Mouse (Mus musculus) intestine, embryonic 16.5 days (tissue): ENCODE data around the gene Fntb. TPM values are rescaled to one million over a fixed set of nuclear protein-coding genes. Genes with fewer than 3 reads are reported as not detected.
"Not testable (repeated sequence)": the region's sequence is repeated elsewhere in the genome, so short reads cannot be mapped to it uniquely, and the experiment has no call there.

ENCODE experiments used
- ATAC-seq: fragments of 200-750 bp; cut with Nextera tagmentation; 2 replicates; pipeline ENCODE4 v1.8.0; 2017; ENCODE audit warnings: moderate TSS enrichment, moderate library complexity
- H3K27ac ChIP-seq: fragments of 300-500 bp; sonication (generic); 2 replicates; pipeline ENCODE4 v1.5.1; 2014; ENCODE audit warnings: mild to moderate bottlenecking, low read length
- H3K27me3 ChIP-seq: fragments of 300-500 bp; sonication (generic); replicated peaks from 2 replicates; pipeline ENCODE4 v1.6.1; 2014; ENCODE audit warnings: low read length, control low read depth, mixed read lengths; ENCODE audit not compliant: control insufficient read depth, insufficient read depth
- H3K36me3 ChIP-seq: fragments of 300-500 bp; sonication (generic); 2 replicates; pipeline ENCODE4 v1.6.1; 2014; ENCODE audit warnings: low read length, control low read depth; ENCODE audit not compliant: control insufficient read depth, insufficient read depth
- H3K4me1 ChIP-seq: fragments of 300-500 bp; sonication (generic); 2 replicates; pipeline ENCODE4 v1.6.1; 2014; ENCODE audit warnings: low read length, control low read depth, mixed read lengths; ENCODE audit not compliant: control insufficient read depth, insufficient read depth
- H3K4me2 ChIP-seq: fragments of 300-500 bp; sonication (generic); 2 replicates; pipeline ENCODE4 v1.6.1; 2014; ENCODE audit warnings: low read depth, low read length, control low read depth
- H3K4me3 ChIP-seq: fragments of 300-500 bp; sonication (generic); 2 replicates; pipeline ENCODE4 v1.5.1; 2014; ENCODE audit warnings: mild to moderate bottlenecking, low read length
- H3K9ac ChIP-seq: fragments of 300-500 bp; sonication (generic); 2 replicates; pipeline ENCODE4 v1.6.1; 2014; ENCODE audit warnings: low read depth, low read length
- H3K9me3 ChIP-seq: fragments of 300-500 bp; sonication (generic); 2 replicates; pipeline ENCODE4 v1.6.1; 2016; ENCODE audit warnings: low read length, control low read depth; ENCODE audit not compliant: control insufficient read depth
- WGBS: fragments of 180-500 bp; shearing (Covaris S2); extraction: QIAGEN DNeasy Blood & Tissue Kit; methylation state at CpG from one replicate; pipeline ENCODE4 v1.1.7; 2014; 5-methylcytosine and 5-hydroxymethylcytosine counted together
- polyA plus RNA-seq: library from polyadenylated mRNA; unstranded; fragments of >200 nt; fragmentation: Nextera tagmentation; extraction: Ambion mirVana; gene quantifications from 2 replicates; pipeline ENCODE4 v1.2.1, GENCODE M21; 2015

Fntb gene
- polyA plus RNA-seq, 1 experiment from 2014 or later = 29.5 TPM

DNA sequence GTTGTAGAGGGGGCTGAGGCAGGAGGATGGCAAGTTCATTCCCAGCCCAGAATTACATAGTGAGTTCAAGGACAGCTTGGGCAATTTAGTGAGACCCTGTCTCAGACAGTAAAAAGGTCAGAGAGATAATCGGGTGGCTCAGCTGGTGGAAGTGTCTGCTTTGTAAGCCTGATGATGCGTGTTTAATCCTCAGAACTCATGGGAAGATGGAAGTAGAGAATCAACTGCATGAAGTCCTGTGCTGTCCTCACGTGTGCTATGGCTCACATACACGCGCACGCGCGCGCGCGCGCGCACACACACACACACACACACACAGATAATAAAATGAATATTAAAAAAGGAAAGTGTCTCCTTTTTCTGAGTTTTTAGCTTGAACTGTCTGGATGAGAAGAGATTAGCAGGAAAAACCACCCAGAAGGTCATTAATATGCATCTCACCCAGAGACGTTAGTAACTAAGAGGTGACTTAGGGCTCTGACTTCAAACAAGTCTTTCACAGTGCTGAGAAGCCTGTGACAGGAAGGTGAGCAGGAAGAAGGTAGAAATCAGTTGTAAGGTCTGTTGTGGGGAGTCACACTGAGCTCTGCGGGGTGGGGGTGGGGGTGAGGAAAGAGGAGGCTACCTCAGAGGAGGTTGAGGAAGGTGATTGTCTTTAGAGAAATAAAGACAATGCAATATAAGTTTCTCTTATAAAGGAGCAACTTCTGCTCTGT, 79.1 kb downstream of the Fntb start:
- H3K9me3 ChIP-seq = no peaks in the 10 kb centered on the region
- H3K4me1 ChIP-seq = no peaks in the 10 kb centered on the region
- H3K4me3 ChIP-seq = no peak overlapping the region
- ATAC-seq = no peak
- no peak overlapping the region for H3K9ac ChIP-seq
- H3K36me3 ChIP-seq = no peaks in the 10 kb centered on the region
- 88% methylated on average over 15 of the region's 15 CpGs for WGBS
- no peak overlapping the region for H3K27ac ChIP-seq
- H3K27me3 ChIP-seq = no peaks in the 10 kb centered on the region
- no peak overlapping the region for H3K4me2 ChIP-seq

DNA sequence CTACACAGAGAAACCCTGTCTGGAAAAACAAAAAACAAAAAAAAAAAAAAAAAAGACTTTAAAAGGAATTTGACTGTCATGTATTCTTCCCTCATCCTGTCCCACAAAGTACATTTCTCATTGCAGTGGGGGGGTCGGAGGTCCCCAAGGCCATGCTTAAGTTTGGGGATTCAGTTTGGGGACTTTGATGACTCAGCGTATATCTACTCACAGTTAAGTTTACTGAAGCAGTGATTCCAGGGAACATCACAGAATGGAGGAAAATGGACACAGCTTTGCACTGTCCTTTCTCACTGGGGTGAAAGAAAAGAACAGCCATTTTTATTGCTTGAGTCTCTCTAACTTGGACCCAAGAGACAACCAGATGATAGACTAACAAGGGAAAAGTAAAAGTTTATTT, 87.0 kb downstream of the Fntb start:
- WGBS = 92% methylated on average over 2 of the region's 2 CpGs
- H3K9me3 ChIP-seq = no peaks in the 10 kb centered on the region
- H3K4me3 ChIP-seq = no peak overlapping the region
- H3K36me3 ChIP-seq = no peaks in the 10 kb centered on the region
- no peak for ATAC-seq
- H3K27me3 ChIP-seq = no peaks in the 10 kb centered on the region
- H3K4me1 ChIP-seq = no peaks in the 10 kb centered on the region
- no peak overlapping the region for H3K4me2 ChIP-seq
- no peak overlapping the region for H3K27ac ChIP-seq
- H3K9ac ChIP-seq = no peak overlapping the region

GRCm38 (mm10) chr12:76853378-76854142, 88.2 kb downstream of the Fntb start:
- no peaks in the 10 kb centered on the region for H3K9me3 ChIP-seq
- no peaks in the 10 kb centered on the region for H3K4me1 ChIP-seq
- ATAC-seq = no peak
- H3K36me3 ChIP-seq = no peaks in the 10 kb centered on the region
- no peaks in the 10 kb centered on the region for H3K27me3 ChIP-seq
- WGBS = 88% methylated on average over 1 of the region's 1 CpGs
- no peak overlapping the region for H3K4me2 ChIP-seq
- H3K9ac ChIP-seq = no peak overlapping the region
- H3K4me3 ChIP-seq = no peak overlapping the region
- no peak overlapping the region for H3K27ac ChIP-seq

- Histone ChIP-seq H3K9me3 (no peaks in the 10 kb centered on the region), H3K27me3 (no peaks in the 10 kb centered on the region), H3K36me3 (no peaks in the 10 kb centered on the region), H3K9ac (no peak overlapping the region), H3K4me1 (no peaks in the 10 kb centered on the region), H3K4me3 (no peak overlapping the region), H3K4me2 (no peak overlapping the region), H3K27ac (no peak overlapping the region)
- WGBS = 84% methylated on average over 10 of the region's 10 CpGs
- ATAC-seq = no peak
Measured at GRCm38 (mm10) chr12:76857087-76857486, 91.7 kb downstream of the Fntb start.

- H3K27me3 ChIP-seq, H3K4me1 ChIP-seq, H3K4me3 ChIP-seq, ATAC-seq, H3K4me2 ChIP-seq, H3K36me3 ChIP-seq, H3K9me3 ChIP-seq, H3K9ac ChIP-seq, H3K27ac ChIP-seq: not testable (repeated sequence)
- 83% methylated on average over 6 of the region's 6 CpGs for WGBS
Measured at GRCm38 (mm10) chr12:76858788-76859187, 93.4 kb downstream of the Fntb start.

DNA sequence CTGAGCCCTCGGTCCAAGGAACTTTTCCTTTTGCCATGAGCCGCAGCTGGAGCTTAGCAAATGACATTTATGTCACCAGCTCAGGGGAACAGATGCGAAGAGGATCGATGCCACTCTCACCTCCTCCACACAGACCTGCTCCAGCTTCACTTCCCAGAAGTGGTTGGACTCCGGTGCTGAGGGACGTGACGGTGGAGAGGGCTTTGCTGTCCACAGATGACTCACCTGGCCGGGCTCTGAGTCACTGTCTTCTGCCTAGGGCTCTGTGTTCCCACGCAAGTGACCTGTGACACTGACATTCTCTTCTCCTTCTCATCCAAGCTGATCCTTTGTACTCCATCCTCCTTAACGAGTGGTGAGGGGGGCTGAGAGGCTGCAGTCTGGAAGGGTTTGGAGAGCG, 98.3 kb downstream of the Fntb start:
- 82% methylated on average over 11 of the region's 11 CpGs for WGBS
- H3K4me1 ChIP-seq = no peaks in the 10 kb centered on the region
- H3K27me3 ChIP-seq = no peaks in the 10 kb centered on the region
- H3K4me2 ChIP-seq = no peak overlapping the region
- no peak for ATAC-seq
- H3K36me3 ChIP-seq = no peaks in the 10 kb centered on the region
- H3K9ac ChIP-seq = no peak overlapping the region
- H3K4me3 ChIP-seq = no peak overlapping the region
- H3K9me3 ChIP-seq = no peaks in the 10 kb centered on the region; the same call in 1 of the 2 replicates
- H3K27ac ChIP-seq = no peak overlapping the region

- WGBS = 85% methylated on average over 13 of the region's 13 CpGs
- Histone ChIP-seq H3K4me3 (no peak overlapping the region), H3K9me3 (no peaks in the 10 kb centered on the region; the same call in 1 of the 2 replicates), H3K27ac (no peak overlapping the region), H3K9ac (no peak overlapping the region), H3K36me3 (no peaks in the 10 kb centered on the region), H3K4me1 (no peaks in the 10 kb centered on the region), H3K4me2 (no peak overlapping the region), H3K27me3 (no peaks in the 10 kb centered on the region)
- ATAC-seq = no peak
Measured at GRCm38 (mm10) chr12:76865266-76865665, 99.9 kb downstream of the Fntb start.

DNA sequence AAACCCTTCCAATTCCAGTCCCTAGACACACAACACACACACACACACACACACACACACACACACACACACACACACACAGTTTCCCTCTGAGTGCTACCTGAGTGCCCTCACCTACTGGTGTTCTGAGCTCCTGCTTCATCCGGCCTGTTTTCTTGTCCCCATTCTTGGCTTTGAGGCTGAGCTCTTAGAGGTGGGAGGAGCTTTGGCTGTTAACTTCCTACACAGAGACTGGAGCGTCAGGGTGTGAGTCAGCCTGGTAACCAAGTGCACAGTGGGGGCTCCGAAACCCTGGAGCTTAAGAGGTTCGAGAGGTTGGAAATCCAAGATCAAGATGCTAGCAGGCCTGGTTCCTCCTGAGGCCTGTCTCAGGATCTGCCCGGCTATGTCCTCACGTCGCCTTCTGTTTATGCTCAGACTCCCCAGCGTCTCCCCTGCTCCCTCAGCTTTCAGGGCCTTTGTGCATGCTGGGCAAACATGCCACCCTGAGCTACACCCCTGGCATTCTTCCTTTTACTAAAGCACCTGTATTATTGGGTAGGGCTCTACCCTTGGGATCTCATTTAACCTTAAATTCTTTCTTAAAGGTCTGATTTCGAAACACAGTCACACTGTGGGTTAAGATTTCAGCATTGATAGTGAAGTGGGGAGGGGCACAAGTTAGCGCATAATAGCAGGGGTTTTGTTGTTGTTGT, 102.3 kb downstream of the Fntb start:
- H3K4me1 ChIP-seq = no peaks in the 10 kb centered on the region
- H3K27ac ChIP-seq = no peak overlapping the region
- no peaks in the 10 kb centered on the region for H3K9me3 ChIP-seq
- H3K9ac ChIP-seq = no peak overlapping the region
- no peak overlapping the region for H3K4me2 ChIP-seq
- no peaks in the 10 kb centered on the region for H3K36me3 ChIP-seq
- no peaks in the 10 kb centered on the region for H3K27me3 ChIP-seq
- ATAC-seq = no peak
- 67% methylated on average over 10 of the region's 10 CpGs for WGBS
- H3K4me3 ChIP-seq = no peak overlapping the region

DNA sequence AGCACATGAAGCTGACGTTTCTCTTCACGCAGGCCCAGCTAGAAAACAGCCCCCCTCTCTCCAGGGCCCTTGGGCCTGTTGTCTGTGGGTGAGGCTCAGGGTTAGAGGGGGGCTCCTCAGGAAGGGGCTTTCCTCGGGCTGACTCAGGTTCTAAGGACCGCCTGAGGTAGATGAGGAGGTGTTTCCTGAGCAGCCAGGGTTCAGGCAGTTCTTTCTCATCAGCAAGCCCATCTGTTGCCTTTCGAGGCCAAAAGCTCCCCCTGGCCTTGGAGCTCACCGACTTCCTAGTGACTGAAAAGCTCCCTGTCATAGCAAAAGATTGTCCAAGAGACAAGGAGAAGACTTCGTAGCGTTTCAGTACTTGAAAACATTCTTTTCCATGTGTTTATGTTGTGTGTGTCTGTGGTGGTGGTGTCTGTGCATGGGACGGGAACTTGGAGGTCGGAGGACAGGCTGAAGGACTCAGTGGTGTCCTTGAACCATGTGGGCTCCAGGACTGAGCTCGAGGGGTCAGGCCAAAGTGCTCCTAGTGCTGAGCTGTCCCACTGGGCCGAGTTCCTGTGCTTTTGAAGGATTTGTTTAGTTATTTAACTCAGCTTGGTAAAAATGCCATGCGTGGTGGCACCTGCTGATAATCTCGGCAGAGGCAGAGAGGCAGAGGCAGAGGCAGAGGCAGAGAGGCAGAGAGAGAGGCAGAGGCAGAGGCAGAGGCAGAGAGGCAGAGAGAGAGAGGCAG, 103.2 kb downstream of the Fntb start:
- H3K4me2 ChIP-seq = no peak overlapping the region
- no peak for ATAC-seq
- 69% methylated on average over 14 of the region's 14 CpGs for WGBS
- no peaks in the 10 kb centered on the region for H3K36me3 ChIP-seq
- H3K9ac ChIP-seq = no peak overlapping the region
- no peak overlapping the region for H3K27ac ChIP-seq
- H3K4me1 ChIP-seq = no peaks in the 10 kb centered on the region
- no peaks in the 10 kb centered on the region for H3K9me3 ChIP-seq
- H3K27me3 ChIP-seq = no peaks in the 10 kb centered on the region
- H3K4me3 ChIP-seq = no peak overlapping the region
